Mouse (Mus musculus): ENCODE measurements around the gene Ankrd54. TPM values are rescaled to one million over a fixed set of nuclear protein-coding genes. Genes with fewer than 3 reads are reported as not detected.
A peak's percentile ranks its signal among the peaks of the same experiment; 100 is the strongest.

Gene Ankrd54
- polyA plus RNA-seq, 1 experiment from 2014 or later: 53.0 TPM

DNA sequence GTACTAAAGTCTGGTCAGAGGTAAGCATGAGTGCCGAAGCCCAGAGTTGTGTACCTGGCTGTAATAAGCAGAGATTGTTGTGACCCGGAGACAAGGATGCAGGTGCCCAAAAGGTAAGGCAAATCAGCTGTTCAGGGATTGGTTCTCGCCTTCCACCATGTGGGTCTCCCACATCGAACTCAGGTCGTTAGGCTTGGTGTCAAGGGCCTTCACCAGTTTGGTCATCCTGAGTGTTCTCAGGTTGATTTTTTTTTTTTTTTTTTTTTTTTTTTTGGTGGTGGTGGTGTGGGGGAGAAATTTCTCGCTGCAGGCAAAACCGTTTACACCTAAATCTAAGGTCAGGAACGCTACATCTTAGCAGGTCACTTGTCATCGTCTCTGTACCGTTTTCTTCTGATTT, 11.8 kb upstream of the Ankrd54 start:
- H3K9me3 ChIP-seq (replicated peaks): no peaks in the 10 kb centered on the region
- WGBS: 34% methylated on average over 10 of the region's 10 CpGs
- H3K4me2 ChIP-seq: peak overlapping the region; percentile 96
- peak overlapping the region; percentile 83 for H3K9ac ChIP-seq
- ATAC-seq: no peak
- H3K27ac ChIP-seq: peak overlapping the region; percentile 81
- H3K27me3 ChIP-seq: no peaks in the 10 kb centered on the region
- H3K4me1 ChIP-seq: peaks cover 23% of the 10 kb centered on the region
- H3K36me3 ChIP-seq (ENCODE audit: poor library complexity, severe bottlenecking): peaks cover 32% of the 10 kb centered on the region
- peak overlapping the region; percentile 96 for H3K4me3 ChIP-seq

DNA sequence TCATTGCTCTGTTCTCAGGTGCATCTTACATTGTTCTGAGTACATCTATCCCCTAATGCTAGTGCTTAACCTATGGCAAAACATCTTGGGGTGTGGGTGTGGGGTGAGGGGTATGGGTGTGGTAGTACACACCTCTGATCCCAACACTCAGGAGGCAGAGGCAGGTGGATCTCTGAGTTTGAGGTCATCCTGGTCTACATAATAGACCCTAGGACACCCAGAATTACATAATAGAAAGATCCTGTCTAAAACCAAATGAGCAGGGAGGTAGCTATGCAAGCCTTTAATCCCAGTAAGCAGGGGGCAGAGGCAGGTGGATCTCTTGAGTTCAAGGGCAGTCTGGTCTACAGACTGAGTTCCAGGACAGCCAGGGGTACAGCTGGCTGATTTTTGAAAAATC, 11.1 kb upstream of the Ankrd54 start:
- H3K9ac ChIP-seq: no peak overlapping the region
- H3K36me3 ChIP-seq (ENCODE audit: poor library complexity, severe bottlenecking): peaks cover 25% of the 10 kb centered on the region
- no peak overlapping the region for H3K27ac ChIP-seq
- H3K4me2 ChIP-seq: peak overlapping the region; percentile 96; the same call in 1 of the 2 replicates
- H3K4me1 ChIP-seq: peaks cover 23% of the 10 kb centered on the region
- no peaks in the 10 kb centered on the region for H3K27me3 ChIP-seq
- ATAC-seq: no peak
- H3K4me3 ChIP-seq: no peak overlapping the region
- no peaks in the 10 kb centered on the region for H3K9me3 ChIP-seq (replicated peaks)

DNA sequence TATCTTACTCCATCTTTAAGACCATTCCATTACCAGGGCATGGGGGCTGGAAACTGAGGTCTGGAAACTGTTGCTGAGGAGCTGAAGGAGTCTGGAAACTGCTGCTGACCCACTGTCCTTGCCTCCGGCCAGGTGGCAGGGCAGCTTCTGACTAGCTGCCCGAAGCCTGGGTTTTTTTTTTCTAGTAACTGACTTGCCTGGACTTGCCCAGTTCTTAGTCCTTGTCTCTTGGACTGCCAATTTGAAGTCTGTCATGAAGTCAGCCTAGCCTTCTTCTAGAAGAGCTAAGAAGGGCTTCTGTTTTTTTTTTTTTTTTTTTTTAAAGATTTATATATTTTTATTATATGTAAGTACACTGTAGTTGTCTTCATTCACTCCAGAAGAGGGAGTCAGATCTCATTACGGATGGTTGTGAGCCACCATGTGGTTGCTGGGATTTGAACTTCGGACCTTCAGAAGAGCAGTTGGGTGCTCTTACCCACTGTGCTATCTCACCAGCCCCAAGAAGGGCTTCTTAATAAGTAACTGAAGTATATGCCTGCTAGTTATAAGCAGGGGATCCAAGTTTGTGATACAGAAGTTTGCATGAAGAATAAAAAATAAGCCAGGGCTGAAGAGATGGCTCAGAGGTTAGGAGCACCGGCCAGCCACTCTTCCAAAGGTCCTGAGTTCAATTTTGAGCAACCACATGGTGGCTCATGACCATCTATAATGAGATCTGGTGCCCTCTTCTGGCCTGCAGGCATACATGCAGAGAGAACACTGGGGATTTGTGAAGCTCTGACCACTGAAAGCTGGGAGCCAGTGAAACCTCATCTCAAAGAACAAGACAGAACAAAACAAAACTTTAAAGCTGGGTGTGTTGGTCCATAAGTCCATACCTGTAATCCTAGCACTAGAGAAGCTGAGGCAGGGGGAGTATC, 8.7 kb upstream of the Ankrd54 start:
- no peak for ATAC-seq
- H3K27ac ChIP-seq: no peak overlapping the region
- WGBS: 66% methylated on average over 5 of the region's 5 CpGs

DNA sequence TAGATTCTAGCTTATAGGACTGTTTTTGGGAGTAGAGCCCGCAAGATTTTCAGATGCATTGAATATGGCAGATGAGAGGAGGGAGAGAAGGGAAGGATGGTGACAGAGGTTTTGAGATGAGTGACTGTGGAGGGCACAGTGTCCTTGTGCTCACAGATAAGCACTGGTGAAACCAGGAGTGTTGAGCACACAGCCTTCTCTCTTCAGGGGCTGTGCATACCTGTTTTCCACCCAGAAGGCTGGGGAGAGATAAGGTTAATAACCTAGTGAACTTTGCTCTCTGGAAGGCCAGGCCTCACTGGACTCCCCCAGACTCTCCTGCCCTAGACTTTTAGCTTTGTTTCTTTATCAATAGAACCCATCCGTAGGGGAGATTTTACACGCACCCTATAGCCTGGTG, 5.7 kb upstream of the Ankrd54 start:
- Histone ChIP-seq H3K4me2 (no peak overlapping the region), H3K36me3 (ENCODE audit: poor library complexity, severe bottlenecking) (no peaks in the 10 kb centered on the region), H3K27ac (no peak overlapping the region), H3K4me1 (peaks cover 3% of the 10 kb centered on the region), H3K9ac (no peak overlapping the region), H3K27me3 (peaks cover 3% of the 10 kb centered on the region; the same call in 1 of the 2 replicates), H3K4me3 (no peak overlapping the region), H3K9me3 (replicated peaks) (no peaks in the 10 kb centered on the region)
- no peak for ATAC-seq
- 78% methylated on average over 3 of the region's 3 CpGs for WGBS

More for the DNA sequence above, 8.7 kb upstream of the Ankrd54 start:
- Histone ChIP-seq H3K4me2 (no peak overlapping the region), H3K9ac (no peak overlapping the region), H3K27me3 (peaks cover 3% of the 10 kb centered on the region; the same call in 1 of the 2 replicates), H3K4me1 (peaks cover 20% of the 10 kb centered on the region), H3K4me3 (no peak overlapping the region), H3K36me3 (ENCODE audit: poor library complexity, severe bottlenecking) (peaks cover 1% of the 10 kb centered on the region), H3K9me3 (replicated peaks) (no peaks in the 10 kb centered on the region)

DNA sequence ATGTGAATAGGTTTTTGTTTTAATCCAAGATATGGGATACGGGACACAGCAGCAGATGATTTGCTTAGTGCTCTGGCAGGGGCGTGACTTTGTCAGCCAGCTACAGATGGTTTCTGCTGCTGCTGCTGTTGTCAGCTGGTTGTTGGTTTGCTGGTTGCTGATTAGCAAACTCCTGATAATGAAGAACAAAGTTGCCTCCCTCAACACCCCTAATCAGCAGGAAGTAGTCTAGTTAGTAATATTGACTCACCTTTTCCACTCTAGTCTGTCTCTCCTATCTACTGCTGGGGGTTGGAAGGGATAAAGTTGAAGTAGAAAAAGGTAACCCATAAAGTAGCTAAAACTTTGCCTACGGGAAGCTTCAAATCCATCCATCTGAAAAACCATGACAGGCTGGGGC, 4.9 kb upstream of the Ankrd54 start:
- peaks cover 5% of the 10 kb centered on the region for H3K4me1 ChIP-seq
- H3K9ac ChIP-seq: no peak overlapping the region
- WGBS: 89% methylated on average over 3 of the region's 3 CpGs
- H3K27me3 ChIP-seq: peaks cover 3% of the 10 kb centered on the region; the same call in 1 of the 2 replicates
- H3K4me3 ChIP-seq: no peak overlapping the region
- no peak overlapping the region for H3K27ac ChIP-seq
- ATAC-seq: no peak
- no peaks in the 10 kb centered on the region for H3K9me3 ChIP-seq (replicated peaks)
- H3K4me2 ChIP-seq: no peak overlapping the region
- H3K36me3 ChIP-seq (ENCODE audit: poor library complexity, severe bottlenecking): no peaks in the 10 kb centered on the region

DNA sequence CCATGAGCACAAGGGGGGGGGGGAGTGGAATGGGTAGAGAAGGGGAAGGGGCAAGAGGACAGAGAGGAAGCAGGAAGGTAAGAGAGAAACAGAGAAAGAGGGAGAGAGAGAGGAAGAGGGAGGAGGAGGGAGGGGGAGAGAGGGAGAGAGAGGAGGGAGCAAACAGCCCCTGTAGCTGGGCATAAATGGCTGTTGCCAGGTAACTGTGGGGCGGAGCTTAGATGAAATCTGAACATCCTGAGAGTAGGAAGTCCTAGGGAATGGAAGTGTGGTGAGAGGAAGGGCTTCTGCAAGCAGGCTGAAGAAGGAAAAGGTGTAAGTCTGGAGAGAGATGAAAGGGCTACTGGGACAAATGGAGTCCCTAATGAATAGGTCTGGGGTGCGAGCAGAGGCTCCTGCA, 3.6 kb upstream of the Ankrd54 start:
- Histone ChIP-seq H3K36me3 (ENCODE audit: poor library complexity, severe bottlenecking) (no peaks in the 10 kb centered on the region), H3K4me2 (no peak overlapping the region), H3K9ac (no peak overlapping the region), H3K27ac (no peak overlapping the region), H3K9me3 (replicated peaks) (no peaks in the 10 kb centered on the region), H3K27me3 (peaks cover 3% of the 10 kb centered on the region; the same call in 1 of the 2 replicates), H3K4me1 (peaks cover 14% of the 10 kb centered on the region), H3K4me3 (no peak overlapping the region)
- ATAC-seq: no peak
- WGBS: 48% methylated on average over 2 of the region's 2 CpGs

DNA sequence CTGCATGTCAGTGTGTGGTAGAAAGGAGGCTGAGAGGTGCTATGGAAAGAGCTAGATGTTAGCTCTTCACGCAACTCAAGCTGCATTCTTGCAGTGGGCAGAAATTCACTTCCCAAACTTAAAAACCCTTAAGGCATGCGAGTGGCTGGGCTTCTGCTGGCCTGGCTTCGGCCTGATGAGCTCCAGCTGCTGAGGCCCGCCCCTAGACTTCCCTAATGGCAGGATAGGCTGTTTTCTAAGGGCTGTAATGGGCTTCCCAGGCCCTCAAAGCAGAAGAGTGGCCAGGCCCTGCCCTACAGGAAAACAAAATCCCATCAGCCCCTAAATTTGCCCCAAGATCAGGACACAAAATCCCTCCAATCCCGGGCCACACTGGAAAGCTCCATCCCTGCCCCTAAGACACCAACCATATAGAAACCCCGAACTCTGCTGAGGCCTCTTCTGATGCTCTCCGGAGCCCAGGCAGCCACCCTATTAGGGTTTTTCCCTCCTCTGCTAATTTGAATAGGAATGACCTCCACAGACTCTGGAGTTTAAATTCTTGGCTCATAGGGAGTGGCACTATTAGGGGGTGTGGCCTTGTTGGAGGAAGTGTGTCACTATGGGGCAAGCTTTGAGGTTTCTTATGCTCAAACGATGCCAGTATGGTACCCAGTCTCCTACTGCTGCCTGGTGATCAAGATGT, 2.5 kb upstream of the Ankrd54 start:
- 77% methylated on average over 8 of the region's 8 CpGs for WGBS
- no peaks in the 10 kb centered on the region for H3K9me3 ChIP-seq (replicated peaks)
- ATAC-seq: no peak

DNA sequence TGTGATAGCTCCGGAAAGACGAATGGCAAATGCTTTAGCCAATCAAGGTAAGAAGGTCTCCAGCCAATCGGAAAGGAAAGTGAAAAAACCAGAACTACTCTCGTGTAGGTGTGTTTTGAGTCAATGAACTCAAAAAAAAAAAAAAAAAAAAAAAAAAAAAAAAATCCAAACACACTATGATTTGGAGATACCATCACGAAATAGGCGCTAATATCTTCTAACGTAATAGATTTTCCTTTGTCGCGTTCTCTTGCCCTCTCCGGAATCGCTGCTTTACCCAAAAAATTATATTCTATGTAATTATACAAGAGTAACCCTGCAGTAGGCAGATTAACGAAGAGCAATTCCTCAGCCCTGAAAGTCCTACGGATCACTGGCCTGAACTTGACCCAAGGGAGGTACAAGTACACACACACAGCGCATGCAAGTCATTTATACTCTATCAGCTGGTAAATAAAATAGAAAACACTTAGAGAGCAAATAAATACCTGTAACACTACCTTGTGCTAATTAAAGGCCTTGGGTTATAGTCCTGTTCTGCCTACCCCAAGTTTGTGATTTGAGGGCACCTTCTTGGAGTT, 557 bp upstream of the Ankrd54 start:
- Histone ChIP-seq H3K9me3 (replicated peaks) (no peaks in the 10 kb centered on the region), H3K4me3 (peak overlapping the region; percentile 38), H3K36me3 (ENCODE audit: poor library complexity, severe bottlenecking) (peaks cover 28% of the 10 kb centered on the region), H3K27ac (0 out of 2 replicates have a peak overlapping the region, but pooled peaks have one; percentile 7), H3K4me1 (peaks cover 20% of the 10 kb centered on the region), H3K9ac (peak overlapping the region; percentile 45), H3K27me3 (peaks cover 3% of the 10 kb centered on the region; the same call in 1 of the 2 replicates), H3K4me2 (peak overlapping the region; percentile 61)
- no peak for ATAC-seq
- 8% methylated on average over 14 of the region's 14 CpGs for WGBS

More for the DNA sequence above, 2.5 kb upstream of the Ankrd54 start:
- no peak overlapping the region for H3K9ac ChIP-seq
- H3K4me3 ChIP-seq: no peak overlapping the region
- H3K27me3 ChIP-seq: peaks cover 3% of the 10 kb centered on the region; the same call in 1 of the 2 replicates
- H3K4me2 ChIP-seq: no peak overlapping the region
- peaks cover 8% of the 10 kb centered on the region for H3K36me3 ChIP-seq (ENCODE audit: poor library complexity, severe bottlenecking)
- H3K4me1 ChIP-seq: peaks cover 20% of the 10 kb centered on the region
- no peak overlapping the region for H3K27ac ChIP-seq

DNA sequence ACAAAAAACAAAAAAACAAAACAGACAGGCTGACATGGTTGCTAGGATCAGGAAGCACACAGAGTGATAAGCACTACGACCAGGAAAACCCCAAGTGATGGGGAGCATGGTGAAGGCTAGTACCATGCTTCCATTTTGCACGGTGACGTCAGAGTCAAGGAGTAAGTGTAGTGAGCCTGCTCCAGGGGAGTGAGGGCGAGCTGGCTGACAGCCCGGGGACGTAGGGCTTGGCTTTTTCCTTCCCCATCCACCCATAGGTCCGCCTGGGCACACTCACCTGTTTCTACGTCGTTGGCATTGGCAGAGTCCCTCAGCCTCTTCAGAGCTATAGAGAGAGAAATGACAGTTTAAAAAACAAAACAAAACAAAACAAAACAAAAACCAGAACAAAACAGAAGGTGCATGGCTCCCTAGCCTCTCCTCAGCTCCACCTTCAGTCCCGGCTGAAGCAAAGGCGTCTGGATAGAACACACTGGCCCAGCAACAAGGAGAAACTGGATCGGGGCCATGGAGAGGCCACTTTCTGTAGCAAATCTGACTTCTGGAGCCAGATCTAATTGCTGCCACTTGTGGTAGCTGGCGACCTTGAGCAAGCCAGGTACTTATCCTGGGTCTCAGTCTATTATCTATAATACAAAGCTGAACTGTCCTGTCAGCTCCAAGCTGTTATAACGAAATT, 1.7 kb downstream of the Ankrd54 start:
- Histone ChIP-seq H3K27ac (no peak overlapping the region), H3K4me3 (peak overlapping the region; percentile 80; the same call in 1 of the 2 replicates), H3K27me3 (no peaks in the 10 kb centered on the region), H3K4me1 (peaks cover 20% of the 10 kb centered on the region), H3K9ac (0 out of 2 replicates have a peak overlapping the region, but pooled peaks have one; percentile 88), H3K36me3 (ENCODE audit: poor library complexity, severe bottlenecking) (peaks cover 50% of the 10 kb centered on the region), H3K4me2 (peak overlapping the region; percentile 77), H3K9me3 (replicated peaks) (no peaks in the 10 kb centered on the region)
- ATAC-seq: no peak
- 82% methylated on average over 14 of the region's 14 CpGs for WGBS

DNA sequence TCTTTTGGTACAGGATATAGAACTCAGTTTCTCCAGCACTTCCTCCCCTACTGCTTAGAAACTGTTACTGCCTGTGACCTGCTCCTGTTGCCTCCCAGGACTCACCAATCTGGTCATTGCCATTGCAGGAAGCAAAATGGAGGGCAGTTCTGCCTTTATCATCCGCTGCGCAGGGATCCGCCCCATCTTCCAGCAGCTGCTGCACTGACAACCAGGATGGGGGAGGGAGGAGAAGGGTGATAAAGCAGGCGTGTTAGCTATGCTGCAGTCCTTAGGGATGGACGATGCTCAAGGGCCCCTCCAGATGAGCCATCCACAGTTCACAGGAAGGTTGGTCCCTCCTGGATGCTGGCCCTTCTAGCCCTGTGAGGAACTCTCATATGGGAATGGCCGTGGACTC, 4.8 kb downstream of the Ankrd54 start:
- H3K36me3 ChIP-seq (ENCODE audit: poor library complexity, severe bottlenecking): peaks cover 82% of the 10 kb centered on the region
- ATAC-seq: no peak
- peaks cover 15% of the 10 kb centered on the region for H3K4me1 ChIP-seq
- no peak overlapping the region for H3K9ac ChIP-seq
- no peak overlapping the region for H3K4me2 ChIP-seq
- no peaks in the 10 kb centered on the region for H3K27me3 ChIP-seq
- H3K27ac ChIP-seq: no peak overlapping the region; the same call in 1 of the 2 replicates
- no peak overlapping the region for H3K4me3 ChIP-seq
- WGBS: 84% methylated on average over 6 of the region's 6 CpGs
- no peaks in the 10 kb centered on the region for H3K9me3 ChIP-seq (replicated peaks)

DNA sequence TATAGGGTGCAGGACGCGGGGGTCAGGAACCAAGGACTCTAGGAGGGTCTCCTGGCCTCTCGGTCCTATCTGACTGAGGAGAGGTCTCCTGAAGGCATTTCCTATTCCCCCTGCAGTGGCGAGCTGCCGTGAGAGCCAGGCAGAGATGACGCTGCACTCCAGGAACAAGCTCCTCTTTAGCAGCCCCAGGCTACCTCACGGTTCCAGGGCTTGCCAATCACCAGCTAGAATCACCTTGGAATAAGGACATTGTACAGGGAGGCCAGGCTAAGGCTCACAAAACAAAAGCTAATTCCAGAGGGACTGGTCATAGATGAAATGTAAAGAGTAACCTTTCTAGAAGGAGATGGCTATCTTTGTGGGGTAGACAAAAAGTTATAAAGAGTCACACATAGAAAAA, 6.1 kb downstream of the Ankrd54 start:
- no peak for ATAC-seq
- Histone ChIP-seq H3K27me3 (no peaks in the 10 kb centered on the region), H3K27ac (no peak overlapping the region), H3K9ac (no peak overlapping the region), H3K36me3 (ENCODE audit: poor library complexity, severe bottlenecking) (peaks cover 94% of the 10 kb centered on the region), H3K9me3 (replicated peaks) (no peaks in the 10 kb centered on the region), H3K4me1 (peaks cover 9% of the 10 kb centered on the region), H3K4me2 (no peak overlapping the region), H3K4me3 (no peak overlapping the region)
- WGBS: 91% methylated on average over 7 of the region's 7 CpGs

Data from forebrain, embryonic 13.5 days (tissue).